Mouse (Mus musculus): ENCODE data around the gene Dgke. TPM values are rescaled to one million over a fixed set of nuclear protein-coding genes. Genes with fewer than 3 reads are reported as not detected.

Gene Dgke
- polyA plus RNA-seq, 1 experiment = 1.6 TPM

DNA sequence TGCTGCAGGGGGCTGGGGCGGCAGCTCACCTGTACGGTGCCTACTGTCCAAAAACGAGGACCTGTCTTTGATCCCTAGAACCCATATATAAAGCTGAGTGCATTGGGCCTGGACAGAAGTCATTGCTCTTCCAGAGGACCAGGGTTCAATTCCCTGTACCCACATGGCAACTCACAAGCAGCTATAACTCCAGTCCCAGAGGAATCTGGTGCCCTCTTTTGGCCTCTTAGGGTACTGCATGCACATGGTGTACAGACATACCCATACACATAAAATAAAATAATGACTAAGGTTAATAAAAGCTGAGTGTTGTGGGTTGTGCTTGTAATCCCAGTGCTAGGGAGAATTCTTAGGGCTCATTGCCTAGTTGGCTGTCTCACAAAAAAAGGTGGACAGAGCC lies 1.4 kb downstream of the Dgke start:
- Histone ChIP-seq H3ac (ENCODE audit: control insufficient read depth, insufficient read length, low read depth) (no peak overlapping the region), H3K79me3 (ENCODE audit: low read depth) (no peaks in the 10 kb centered on the region), H3K27me3 (ENCODE audit: control insufficient read depth, insufficient read depth, insufficient read length) (no peaks in the 10 kb centered on the region), H3K36me3 (ENCODE audit: control insufficient read depth, insufficient read depth) (no peaks in the 10 kb centered on the region), H3K79me2 (ENCODE audit: control insufficient read depth, insufficient read depth) (no peaks in the 10 kb centered on the region), H3K4me3 (ENCODE audit: insufficient read depth, poor library complexity, severe bottlenecking) (no peak overlapping the region)
- TF ChIP-seq MAX (IDR thresholded peaks at IDR 0.05) (no peak), MYOD1 (IDR thresholded peaks at IDR 0.05; ENCODE audit: control insufficient read depth, insufficient read length, low read depth) (no peak), CTCF (IDR thresholded peaks at IDR 0.05; ENCODE audit: control insufficient read depth, insufficient read depth, insufficient read length) (no peak), USF1 (IDR thresholded peaks at IDR 0.05; ENCODE audit: low read depth) (no peak), FOSL1 (IDR thresholded peaks at IDR 0.05; ENCODE audit: insufficient read depth, low read length, poor library complexity, severe bottlenecking) (no peak)

- TF ChIP-seq MAX (IDR thresholded peaks at IDR 0.05) (no peak), FOSL1 (IDR thresholded peaks at IDR 0.05; ENCODE audit: insufficient read depth, low read length, poor library complexity, severe bottlenecking) (no peak), MYOD1 (IDR thresholded peaks at IDR 0.05; ENCODE audit: control insufficient read depth, insufficient read length, low read depth) (no peak), MYOG (IDR thresholded peaks at IDR 0.05; ENCODE audit: control insufficient read depth, extremely low read depth, insufficient read length) (no peak), CEBPB (IDR thresholded peaks at IDR 0.05; ENCODE audit: low read depth) (no peak), USF1 (IDR thresholded peaks at IDR 0.05; ENCODE audit: low read depth) (no peak), CTCF (IDR thresholded peaks at IDR 0.05; ENCODE audit: control insufficient read depth, insufficient read depth, insufficient read length) (no peak)
- Histone ChIP-seq H3K36me3 (ENCODE audit: control insufficient read depth, insufficient read depth) (no peaks in the 10 kb centered on the region), H3K79me2 (ENCODE audit: control insufficient read depth, insufficient read depth) (peaks cover 10% of the 10 kb centered on the region)
Observed at GRCm38 (mm10) chr11:89064312-89064711, 2.3 kb downstream of the Dgke start.

GRCm38 (mm10) chr11:89061362-89061761 lies 5.3 kb downstream of the Dgke start:
- H3K79me2 ChIP-seq (ENCODE audit: control insufficient read depth, insufficient read depth) = peaks cover 23% of the 10 kb centered on the region
- no peaks in the 10 kb centered on the region for H3K36me3 ChIP-seq (ENCODE audit: control insufficient read depth, insufficient read depth)
- TF ChIP-seq MAX (IDR thresholded peaks at IDR 0.05) (no peak), USF1 (IDR thresholded peaks at IDR 0.05; ENCODE audit: low read depth) (no peak), MYOD1 (IDR thresholded peaks at IDR 0.05; ENCODE audit: control insufficient read depth, insufficient read length, low read depth) (no peak), MYOG (IDR thresholded peaks at IDR 0.05; ENCODE audit: control insufficient read depth, extremely low read depth, insufficient read length) (no peak), CEBPB (IDR thresholded peaks at IDR 0.05; ENCODE audit: low read depth) (no peak), CTCF (IDR thresholded peaks at IDR 0.05; ENCODE audit: control insufficient read depth, insufficient read depth, insufficient read length) (no peak), FOSL1 (IDR thresholded peaks at IDR 0.05; ENCODE audit: insufficient read depth, low read length, poor library complexity, severe bottlenecking) (no peak)
- H3K79me3 ChIP-seq (ENCODE audit: low read depth) = peaks cover 9% of the 10 kb centered on the region
- no peaks in the 10 kb centered on the region for H3K27me3 ChIP-seq (ENCODE audit: control insufficient read depth, insufficient read depth, insufficient read length)
- H3K4me3 ChIP-seq (ENCODE audit: insufficient read depth, poor library complexity, severe bottlenecking) = no peak overlapping the region
- no peak overlapping the region for H3ac ChIP-seq (ENCODE audit: control insufficient read depth, insufficient read length, low read depth)

More at GRCm38 (mm10) chr11:89064312-89064711, 2.3 kb downstream of the Dgke start:
- H3ac ChIP-seq (ENCODE audit: control insufficient read depth, insufficient read length, low read depth) = no peak overlapping the region
- no peaks in the 10 kb centered on the region for H3K27me3 ChIP-seq (ENCODE audit: control insufficient read depth, insufficient read depth, insufficient read length)
- H3K79me3 ChIP-seq (ENCODE audit: low read depth) = no peaks in the 10 kb centered on the region
- H3K4me3 ChIP-seq (ENCODE audit: insufficient read depth, poor library complexity, severe bottlenecking) = no peak overlapping the region

GRCm38 (mm10) chr11:89060423-89061089 lies 6.1 kb downstream of the Dgke start:
- no peaks in the 10 kb centered on the region for H3K36me3 ChIP-seq (ENCODE audit: control insufficient read depth, insufficient read depth)

GRCm38 (mm10) chr11:89059919-89060422 lies 6.7 kb downstream of the Dgke start:
- Histone ChIP-seq H3K79me3 (ENCODE audit: low read depth) (peaks cover 9% of the 10 kb centered on the region), H3K4me3 (ENCODE audit: insufficient read depth, poor library complexity, severe bottlenecking) (peak overlapping the region; percentile 69), H3K36me3 (ENCODE audit: control insufficient read depth, insufficient read depth) (no peaks in the 10 kb centered on the region), H3K27me3 (ENCODE audit: control insufficient read depth, insufficient read depth, insufficient read length) (no peaks in the 10 kb centered on the region), H3ac (ENCODE audit: control insufficient read depth, insufficient read length, low read depth) (peak overlapping the region; percentile 89), H3K79me2 (ENCODE audit: control insufficient read depth, insufficient read depth) (peaks cover 23% of the 10 kb centered on the region)
- no peak for TF ChIP-seq MAX (IDR thresholded peaks at IDR 0.05)
- TF ChIP-seq FOSL1 (IDR thresholded peaks at IDR 0.05; ENCODE audit: insufficient read depth, low read length, poor library complexity, severe bottlenecking) = no peak

More at GRCm38 (mm10) chr11:89060423-89061089, 6.1 kb downstream of the Dgke start:
- H3K27me3 ChIP-seq (ENCODE audit: control insufficient read depth, insufficient read depth, insufficient read length) = no peaks in the 10 kb centered on the region
- peak overlapping the region; percentile 89 for H3ac ChIP-seq (ENCODE audit: control insufficient read depth, insufficient read length, low read depth)
- peak overlapping the region; percentile 69 for H3K4me3 ChIP-seq (ENCODE audit: insufficient read depth, poor library complexity, severe bottlenecking)
- no peak for TF ChIP-seq FOSL1 (IDR thresholded peaks at IDR 0.05; ENCODE audit: insufficient read depth, low read length, poor library complexity, severe bottlenecking)
- no peak for TF ChIP-seq CEBPB (IDR thresholded peaks at IDR 0.05; ENCODE audit: low read depth)
- TF ChIP-seq MYOG (IDR thresholded peaks at IDR 0.05; ENCODE audit: control insufficient read depth, extremely low read depth, insufficient read length) = no peak
- no peak for TF ChIP-seq MAX (IDR thresholded peaks at IDR 0.05)
- TF ChIP-seq CTCF (IDR thresholded peaks at IDR 0.05; ENCODE audit: control insufficient read depth, insufficient read depth, insufficient read length) = no peak
- TF ChIP-seq MYOD1 (IDR thresholded peaks at IDR 0.05; ENCODE audit: control insufficient read depth, insufficient read length, low read depth) = no peak
- H3K79me3 ChIP-seq (ENCODE audit: low read depth) = peaks cover 9% of the 10 kb centered on the region
- peaks cover 23% of the 10 kb centered on the region for H3K79me2 ChIP-seq (ENCODE audit: control insufficient read depth, insufficient read depth)
